Mouse (Mus musculus) MEL (cell line): ENCODE results near the gene Ebf3. TPM values are rescaled to one million over a fixed set of nuclear protein-coding genes. Genes with fewer than 3 reads are reported as not detected.

Source experiments
- DNase-seq: peaks from one replicate; pipeline ENCODE4 v3.0.0; 2011; ENCODE audit warnings: low read depth, low spot score
- H3K27ac ChIP-seq: 2 replicates; pipeline ENCODE4 v1.5.1; 2012; ENCODE audit warnings: low read depth, mild to moderate bottlenecking, control low read depth, low read length, moderate library complexity; ENCODE audit not compliant: control insufficient read depth
- H3K27me3 ChIP-seq, 2 experiments: fragments of 150-350 bp in 1 of 2; sonication (generic) in 1 of 2; 2 replicates each; pipeline ENCODE4 v1.6.1; 2012; ENCODE audit warnings: low read length in 2 of 2, mild to moderate bottlenecking in 2 of 2, improper control_type of control experiment in 1 of 2, moderate library complexity in 1 of 2; ENCODE audit not compliant: insufficient read depth in 2 of 2, control insufficient read depth in 1 of 2
- H3K36me3 ChIP-seq, 2 experiments: 2 replicates each; pipeline ENCODE4 v1.6.1; 2012 to 2014; ENCODE audit warnings: low read length in 2 of 2, improper control_type of control experiment in 1 of 2, inconsistent platforms in 1 of 2, mild to moderate bottlenecking in 1 of 2; ENCODE audit not compliant: insufficient read depth in 2 of 2, control insufficient read depth in 1 of 2
- H3K4me1 ChIP-seq, 2 experiments: fragments of 150-350 bp in 1 of 2; sonication (generic) in 1 of 2; 2 replicates each; pipeline ENCODE4 v1.6.1; 2012; ENCODE audit warnings: low read length in 2 of 2, improper control_type of control experiment in 1 of 2, mild to moderate bottlenecking in 1 of 2; ENCODE audit not compliant: insufficient read depth in 2 of 2, control insufficient read depth in 1 of 2
- H3K4me3 ChIP-seq, 2 experiments: fragments of 150-350 bp in 1 of 2; sonication (generic) in 1 of 2; 2 replicates each; pipeline ENCODE4 v1.5.1; 2012; ENCODE audit warnings: low read depth in 2 of 2, low read length in 2 of 2, mild to moderate bottlenecking in 2 of 2, moderate library complexity in 2 of 2, control low read depth in 1 of 2, improper control_type of control experiment in 1 of 2; ENCODE audit not compliant: control insufficient read depth in 1 of 2, insufficient read depth in 1 of 2
- H3K79me2 ChIP-seq: 2 replicates; pipeline ENCODE4 v1.6.1; 2012; ENCODE audit warnings: mild to moderate bottlenecking, low read length, moderate library complexity; ENCODE audit not compliant: control insufficient read depth, poor library complexity, insufficient read depth
- H3K9ac ChIP-seq: 2 replicates; pipeline ENCODE4 v1.6.1; 2012; ENCODE audit warnings: low read depth, mild to moderate bottlenecking, control low read depth, low read length, moderate library complexity; ENCODE audit not compliant: control insufficient read depth, poor library complexity, severe bottlenecking
- H3K9me3 ChIP-seq: fragments of 150-350 bp; sonication (generic); replicated peaks from 2 replicates; pipeline ENCODE4 v1.6.1; 2012; ENCODE audit warnings: mild to moderate bottlenecking, low read length, improper control_type of control experiment, moderate library complexity; ENCODE audit not compliant: insufficient read depth
- BHLHE40 ChIP-seq: IDR thresholded peaks from 2 replicates; pipeline ENCODE4 v1.6.1; 2012; ENCODE audit warnings: low read depth, mild to moderate bottlenecking, inconsistent platforms, low read length, improper control_type of control experiment, borderline replicate concordance
- CHD1 ChIP-seq: IDR thresholded peaks from 2 replicates; pipeline ENCODE4 v1.6.1; 2012; ENCODE audit warnings: low read depth, mild to moderate bottlenecking, inconsistent platforms, low read length, improper control_type of control experiment
- CHD2 ChIP-seq: IDR thresholded peaks from 2 replicates; pipeline ENCODE4 v1.6.1; 2011; ENCODE audit warnings: low read length, improper control_type of control experiment
- ELF1 ChIP-seq: IDR thresholded peaks from 2 replicates; pipeline ENCODE4 v1.6.1; 2014; ENCODE audit warnings: low read depth, mild to moderate bottlenecking, inconsistent platforms, low read length, improper control_type of control experiment, moderate library complexity
- GATA1 ChIP-seq: IDR thresholded peaks from 2 replicates; pipeline ENCODE4 v1.6.1; 2011; ENCODE audit warnings: low read depth, low read length, improper control_type of control experiment
- HCFC1 ChIP-seq: IDR thresholded peaks from 2 replicates; pipeline ENCODE4 v1.6.1; 2012; ENCODE audit warnings: low read depth, mild to moderate bottlenecking, inconsistent platforms, low read length, improper control_type of control experiment, moderate library complexity
- MAFK ChIP-seq: IDR thresholded peaks from 2 replicates; pipeline ENCODE4 v1.6.1; 2011; ENCODE audit warnings: low read depth, mild to moderate bottlenecking, low read length, improper control_type of control experiment, borderline replicate concordance
- MAX ChIP-seq: IDR thresholded peaks from 2 replicates; pipeline ENCODE4 v1.6.1; 2011; ENCODE audit warnings: low read length, improper control_type of control experiment
- MAZ ChIP-seq: IDR thresholded peaks from 2 replicates; pipeline ENCODE4 v1.6.1; 2012; ENCODE audit warnings: low read depth, mild to moderate bottlenecking, inconsistent platforms, low read length, improper control_type of control experiment
- MEF2A ChIP-seq: IDR thresholded peaks from 2 replicates; pipeline ENCODE4 v1.6.1; 2014; ENCODE audit warnings: low read depth, mild to moderate bottlenecking, inconsistent platforms, low read length, improper control_type of control experiment; ENCODE audit not compliant: poor library complexity, insufficient replicate concordance, severe bottlenecking; ENCODE audit errors: extremely low read depth
- MYB ChIP-seq: IDR thresholded peaks from 2 replicates; pipeline ENCODE4 v1.6.1; 2011; ENCODE audit warnings: mild to moderate bottlenecking, low read depth, low read length, improper control_type of control experiment
- MYC ChIP-seq: IDR thresholded peaks from 2 replicates; pipeline ENCODE4 v1.6.1; 2011; ENCODE audit warnings: low read depth, mild to moderate bottlenecking, low read length, improper control_type of control experiment, moderate library complexity
- POLR2A ChIP-seq, 2 experiments: IDR thresholded peaks; 2 replicates each; pipeline ENCODE4 v1.6.1; 2011 to 2012; ENCODE audit warnings: low read length in 2 of 2, mild to moderate bottlenecking in 2 of 2, control low read depth in 1 of 2, improper control_type of control experiment in 1 of 2, low read depth in 1 of 2, moderate library complexity in 1 of 2; ENCODE audit not compliant: control insufficient read depth in 1 of 2, insufficient read depth in 1 of 2, poor library complexity in 1 of 2
- POLR2AphosphoS2 ChIP-seq: IDR thresholded peaks from 2 replicates; pipeline ENCODE4 v1.6.1; 2011; ENCODE audit warnings: low read length, improper control_type of control experiment
- POLR2AphosphoS5 ChIP-seq: IDR thresholded peaks from 2 replicates; pipeline ENCODE4 v1.6.1; 2012; ENCODE audit warnings: low read depth, borderline replicate concordance, mild to moderate bottlenecking, inconsistent platforms, low read length, moderate library complexity, mixed read lengths
- RAD21 ChIP-seq: IDR thresholded peaks from 2 replicates; pipeline ENCODE4 v1.6.1; 2011; ENCODE audit warnings: mild to moderate bottlenecking, low read depth, low read length, improper control_type of control experiment
- RCOR1 ChIP-seq: IDR thresholded peaks from 2 replicates; pipeline ENCODE4 v1.6.1; 2012; ENCODE audit warnings: low read depth, mild to moderate bottlenecking, inconsistent platforms, low read length, improper control_type of control experiment
- SIN3A ChIP-seq: IDR thresholded peaks from 2 replicates; pipeline ENCODE4 v1.6.1; 2012; ENCODE audit warnings: low read length, improper control_type of control experiment, inconsistent platforms
- TAL1 ChIP-seq: IDR thresholded peaks from 2 replicates; pipeline ENCODE4 v1.6.1; 2012; ENCODE audit warnings: mild to moderate bottlenecking, inconsistent platforms, low read length, moderate library complexity, mixed read lengths
- TBP ChIP-seq: IDR thresholded peaks from 2 replicates; pipeline ENCODE4 v1.8.0; 2011; ENCODE audit warnings: low read depth, low read length, improper control_type of control experiment
- TCF12 ChIP-seq: IDR thresholded peaks from 2 replicates; pipeline ENCODE4 v1.6.1; 2014; ENCODE audit warnings: low read depth, mild to moderate bottlenecking, inconsistent platforms, low read length, improper control_type of control experiment, moderate library complexity
- UBTF ChIP-seq: IDR thresholded peaks from 2 replicates; pipeline ENCODE4 v1.6.1; 2012; ENCODE audit warnings: low read depth, mild to moderate bottlenecking, inconsistent platforms, low read length, improper control_type of control experiment, moderate library complexity, borderline replicate concordance; ENCODE audit not compliant: insufficient read depth
- USF1 ChIP-seq: IDR thresholded peaks from 2 replicates; pipeline ENCODE4 v1.6.1; 2014; ENCODE audit warnings: low read depth, mild to moderate bottlenecking, inconsistent platforms, low read length, improper control_type of control experiment, moderate library complexity
- USF2 ChIP-seq, 2 experiments: IDR thresholded peaks; 2 replicates each; pipeline ENCODE4 v1.6.1; 2011 to 2012; ENCODE audit warnings: improper control_type of control experiment in 2 of 2, low read length in 2 of 2, borderline replicate concordance in 1 of 2, inconsistent platforms in 1 of 2, low read depth in 1 of 2, mild to moderate bottlenecking in 1 of 2; ENCODE audit not compliant: insufficient read depth in 1 of 2
- ZC3H11A ChIP-seq: IDR thresholded peaks from 2 replicates; pipeline ENCODE4 v1.6.1; 2012; ENCODE audit warnings: low read depth, mild to moderate bottlenecking, inconsistent platforms, low read length, improper control_type of control experiment
- ZKSCAN1 ChIP-seq: IDR thresholded peaks from 2 replicates; pipeline ENCODE4 v1.6.1; 2012; ENCODE audit warnings: low read depth, mild to moderate bottlenecking, inconsistent platforms, low read length, improper control_type of control experiment, moderate library complexity
- ZNF384 ChIP-seq: IDR thresholded peaks from 2 replicates; pipeline ENCODE4 v1.6.1; 2012; ENCODE audit warnings: low read depth, mild to moderate bottlenecking, inconsistent platforms, low read length, improper control_type of control experiment
- polyA plus RNA-seq, 2 experiments: library from polyadenylated mRNA; stranded (reverse) in 1 of 2; unstranded in 1 of 2; fragments of >175 nt in 1 of 2; fragments of >200 nt in 1 of 2; gene quantifications; 2 replicates each; pipeline versions ENCODE4 v1.2.1 to v1.2.4; 2012; ENCODE audit warnings: low replicate concordance in 2 of 2, low read depth in 1 of 2; ENCODE audit not compliant: insufficient read length in 2 of 2, insufficient read depth in 1 of 2, missing spikeins in 1 of 2
- total RNA-seq: library from RNA; depleted of rRNA; stranded (reverse); fragments of 300-350 nt; gene quantifications from 2 replicates; pipeline ENCODE4 v1.2.3, GENCODE M21; 2012

The Ebf3 gene
- total and polyA plus RNA-seq, 3 experiments, result not detected

DNA sequence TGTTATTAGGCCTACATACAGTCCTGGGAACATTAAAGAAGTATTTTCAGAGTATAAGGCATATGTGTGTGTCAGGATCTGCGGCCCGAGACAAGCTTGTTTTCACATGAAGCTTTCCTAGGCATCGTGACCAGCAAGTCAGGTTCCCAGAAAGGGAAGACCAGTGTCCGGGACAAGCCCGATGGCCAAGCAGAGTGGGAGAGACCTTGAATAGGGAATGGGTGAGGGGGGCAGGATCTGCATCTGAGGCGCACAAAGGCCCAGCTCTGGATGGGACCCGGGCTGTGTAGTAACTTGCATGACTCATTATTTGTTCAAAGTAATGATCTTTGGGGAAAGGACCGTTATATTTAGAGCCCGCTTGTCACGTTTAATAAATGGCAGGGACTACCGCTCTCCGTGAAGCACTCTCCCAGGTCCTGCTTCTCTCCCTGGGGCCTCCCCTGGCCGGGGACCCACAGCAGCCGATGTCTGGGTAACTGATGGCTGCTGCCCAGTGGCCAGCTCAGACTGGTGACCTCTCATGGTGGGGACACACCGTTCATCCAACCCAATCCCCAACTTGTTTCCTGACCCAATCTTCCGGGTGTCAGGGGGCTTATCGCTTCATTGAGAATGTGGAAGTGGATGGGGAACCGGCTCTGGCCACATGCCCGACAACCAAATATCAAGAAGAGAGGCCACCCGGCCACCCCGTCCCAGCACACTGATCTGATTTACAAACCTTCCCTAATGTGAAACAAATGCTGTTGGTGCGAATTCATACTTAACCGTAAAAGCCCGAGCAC is 16.5 kb downstream of the Ebf3 start:
- Histone ChIP-seq H3K4me3 (no peak overlapping the region), H3K27me3 (no peaks in the 10 kb centered on the region), H3K4me1 (no peaks in the 10 kb centered on the region), H3K79me2 (no peaks in the 10 kb centered on the region), H3K36me3 (no peaks in the 10 kb centered on the region), H3K9me3 (no peaks in the 10 kb centered on the region), H3K27ac (no peak overlapping the region), H3K9ac (no peak overlapping the region)
- DNase-seq, result no peak
- TF ChIP-seq POLR2AphosphoS5 (no peak), TAL1 (no peak), UBTF (no peak), POLR2A (IDR thresholded peaks at IDR 0.05; ENCODE audit: control insufficient read depth in 1 of 2, insufficient read depth in 1 of 2, low read depth in 1 of 2, low read length in 2 of 2, poor library complexity in 1 of 2) (no peak), CHD1 (no peak), BHLHE40 (no peak), ZKSCAN1 (no peak), MAFK (no peak), MEF2A (no peak), MAX (no peak), USF1 (no peak), CHD2 (no peak), HCFC1 (no peak), MAZ (no peak), USF2 (IDR thresholded peaks at IDR 0.05; ENCODE audit: borderline replicate concordance in 1 of 2, insufficient read depth in 1 of 2, low read depth in 1 of 2, low read length in 2 of 2) (no peak), MYC (no peak)

DNA sequence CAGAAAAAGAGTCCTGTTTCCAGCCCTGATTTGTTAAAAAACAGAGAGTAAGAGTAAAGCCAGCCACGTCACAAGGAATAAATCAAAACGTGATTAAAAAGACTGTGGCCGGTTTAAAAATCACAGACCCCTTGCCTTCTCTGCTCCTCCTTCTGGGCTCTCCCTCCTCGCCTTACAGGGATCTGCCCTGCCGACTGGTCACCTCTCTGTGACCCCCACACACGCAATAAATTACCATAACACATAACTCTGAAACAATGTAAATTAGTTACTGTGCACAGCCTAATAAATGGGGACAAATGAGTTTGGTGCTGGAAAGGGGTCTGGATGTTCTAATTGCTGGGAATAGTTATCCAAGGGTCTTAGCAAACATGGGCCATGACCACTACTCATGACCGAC is 17.1 kb downstream of the Ebf3 start:
- H3K4me1 ChIP-seq, result no peaks in the 10 kb centered on the region
- H3K79me2 ChIP-seq, result no peaks in the 10 kb centered on the region
- no peaks in the 10 kb centered on the region for H3K9me3 ChIP-seq
- no peak overlapping the region for H3K27ac ChIP-seq
- no peak overlapping the region for H3K9ac ChIP-seq
- H3K4me3 ChIP-seq, result no peak overlapping the region
- H3K36me3 ChIP-seq, result no peaks in the 10 kb centered on the region
- H3K27me3 ChIP-seq, result no peaks in the 10 kb centered on the region
- DNase-seq, result no peak
- TF ChIP-seq ZNF384 (no peak), TAL1 (no peak), RCOR1 (no peak), GATA1 (no peak), MYB (no peak), ZC3H11A (no peak), TCF12 (no peak), RAD21 (no peak), CHD2 (no peak), POLR2AphosphoS2 (no peak), POLR2A (IDR thresholded peaks at IDR 0.05; ENCODE audit: control insufficient read depth in 1 of 2, insufficient read depth in 1 of 2, low read depth in 1 of 2, low read length in 2 of 2, poor library complexity in 1 of 2) (no peak), BHLHE40 (no peak), TBP (no peak), SIN3A (no peak), MEF2A (no peak), ZKSCAN1 (no peak), ELF1 (no peak), MAFK (no peak)
